Mouse (Mus musculus) central nervous system, embryonic 14 days (tissue): ENCODE measurements around the gene BC024978. TPM values are rescaled to one million over a fixed set of nuclear protein-coding genes. Genes with fewer than 3 reads are reported as not detected.

ENCODE experiments used
- polyA plus RNA-seq: library from polyadenylated mRNA; depleted of rRNA; stranded (reverse); fragments of >200 nt; gene quantifications from 2 replicates; pipeline ENCODE4 v1.2.3, GENCODE M21; 2012; rRNA removed

Gene BC024978
- 9.2 and 9.6 TPM in 2 replicates for polyA plus RNA-seq

GRCm38 (mm10) chr7:27195681-27196611 lies at the start of gene BC024978, which contains the start of gene Snrpa:
Gene BC024978, plus strand, starts transcription at chr7:27195781.
Gene Snrpa, minus strand, starts transcription at chr7:27196271.

GRCm38 (mm10) chr7:27153205-27153764 lies 42.3 kb upstream of the BC024978 start, which contains the start of gene Cyp2t4:
Gene Cyp2t4, plus strand, starts transcription at chr7:27153714.

GRCm38 (mm10) chr7:27166614-27167474 lies 28.7 kb upstream of the BC024978 start, which contains the start of gene Egln2:
Gene Egln2, minus strand, starts transcription at chr7:27166802.

GRCm38 (mm10) chr7:27178324-27179216 lies 17.0 kb upstream of the BC024978 start, which contains the start of gene Rab4b:
Gene Rab4b, minus strand, starts transcription at chr7:27178896.

GRCm38 (mm10) chr7:27180837-27181695 lies 14.5 kb upstream of the BC024978 start, which contains the start of the genes Gm21983 and Mia:
Gene Gm21983, minus strand, starts transcription at chr7:27181086.
Gene Mia, minus strand, starts transcription at chr7:27181157.

GRCm38 (mm10) chr7:27228281-27228821 lies 32.8 kb downstream of the BC024978 start, which contains the start of gene Itpkc:
Gene Itpkc, minus strand, starts transcription at chr7:27228661.

GRCm38 (mm10) chr7:27232781-27233281 lies 37.2 kb downstream of the BC024978 start, which contains the start of gene Coq8b:
Gene Coq8b, plus strand, starts transcription at chr7:27233023.

GRCm38 (mm10) chr7:27258205-27258899 lies 62.8 kb downstream of the BC024978 start, which contains the start of gene Numbl:
Gene Numbl, plus strand, starts transcription at chr7:27258433.

Other genes starting within 250 kb of the BC024978 start
- not detected in 2 replicates for gene Cyp2a12, start 166.7 kb upstream of the BC024978 start, polyA plus RNA-seq
- 3.6 TPM in 1 of 2 replicates, not detected in the other for gene Cyp2f2, start 75.9 kb upstream of the BC024978 start, polyA plus RNA-seq
- not detected in 2 replicates for gene Cyp2t4, start 42.1 kb upstream of the BC024978 start, polyA plus RNA-seq
- gene Egln2, start 29.0 kb upstream of the BC024978 start, polyA plus RNA-seq = 113 and 115 TPM in 2 replicates
- gene Rab4b, start 16.9 kb upstream of the BC024978 start, polyA plus RNA-seq = 76.1 and 88.2 TPM in 2 replicates
- gene Gm21983, start 14.7 kb upstream of the BC024978 start, polyA plus RNA-seq = 0.36 and 0.84 TPM in 2 replicates
- gene Mia, start 14.6 kb upstream of the BC024978 start, polyA plus RNA-seq = 20.8 and 75.8 TPM in 2 replicates
- gene Snrpa, start 490 bp downstream of the BC024978 start, polyA plus RNA-seq = 391 and 412 TPM in 2 replicates
- gene Itpkc, start 32.9 kb downstream of the BC024978 start, polyA plus RNA-seq = 12.6 and 13.0 TPM in 2 replicates
- 42.3 and 43.1 TPM in 2 replicates for gene Coq8b, start 37.2 kb downstream of the BC024978 start, polyA plus RNA-seq
- 95.3 and 97.1 TPM in 2 replicates for gene Numbl, start 62.7 kb downstream of the BC024978 start, polyA plus RNA-seq
- 23.4 and 35.0 TPM in 2 replicates for gene Ltbp4, start 141.9 kb downstream of the BC024978 start, polyA plus RNA-seq
- gene Shkbp1, start 160.2 kb downstream of the BC024978 start, polyA plus RNA-seq = 139 and 156 TPM in 2 replicates
- not detected in 2 replicates for gene Gm20479, start 161.6 kb downstream of the BC024978 start, polyA plus RNA-seq